Mouse (Mus musculus) E14TG2a.4 (cell line): Measurements from ENCODE around the gene Adcy4.

Experiments
- CTCF ChIP-seq: conservative IDR thresholded peaks from 2 replicates; pipeline ENCODE4 v1.5.1; 2014; ENCODE audit warnings: low read length
- NANOG ChIP-seq: IDR thresholded peaks from 2 replicates; pipeline ENCODE4 v1.6.1; 2014; ENCODE audit warnings: borderline replicate concordance, low read length, mixed read lengths

GRCm38 (mm10) chr14:55788256-55789050, 4.6 kb upstream of the Adcy4 start, which contains the start of gene Ripk3:
- TF ChIP-seq NANOG (0 out of 2 replicates have a peak, but pooled peaks have one; percentile 33), CTCF (0 out of 2 replicates have a peak, but pooled peaks have one; percentile 14)
